12 mouse cellular contexts compared by ENCODE assay signal in genomic region chr19:26506802-26507201, GRCm38 (mm10).
"Had no signal": no experiment of that assay in that cellular context is flagged by ENCODE, and none has a peak within 500 bp of the region (broad histone marks: within the 10 kb centered on the region; RNA-seq: fewer than 3 reads in every experiment).

No protein-coding gene starts in this region.

- H3K27me3 ChIP-seq: limb, embryonic 15.5 days; liver, embryonic 12.5 days; lung, embryonic 15.5 days; neural tube, embryonic 12.5 days had no signal

- ATAC-seq: intestine, embryonic 16.5 days; liver, embryonic 12.5 days had no signal

- H3K36me3 ChIP-seq: limb, embryonic 15.5 days; liver, embryonic 12.5 days; lung, embryonic 15.5 days; midbrain, embryonic 10.5 days; neural tube, embryonic 12.5 days had no signal

- DNase-seq: kidney, adult 8-10 months; kidney, postnatal 14 days; lung, postnatal 14 days; midbrain, embryonic 14.5 days; right cerebral cortex, postnatal 14 days; thymus, postnatal 4 days had no signal
